Mouse (Mus musculus) megakaryocyte-erythroid progenitor cell, adult 5-6 weeks (primary cell): Measurements from ENCODE around the gene Sytl3. TPM values are rescaled to one million over a fixed set of nuclear protein-coding genes. Genes with fewer than 3 reads are reported as not detected.
A peak's percentile ranks its signal among the peaks of the same experiment; 100 is the strongest.
"Not testable (repeated sequence)": the region's sequence is repeated elsewhere in the genome, so short reads cannot be mapped to it uniquely, and the experiment has no call there.

Experiments
- ATAC-seq: replicated peaks from 2 replicates; pipeline ENCODE4 v1.8.0; 2016; ENCODE audit warnings: mild to moderate bottlenecking, inconsistent platforms; ENCODE audit not compliant: severe bottlenecking, poor library complexity, low FRiP score, low TSS enrichment
- total RNA-seq, 2 experiments: library from RNA; stranded (forward) in 1 of 2; stranded (reverse) in 1 of 2; fragments of 200-1000, 215-1000 nt in 1 of 2; fragments of >200 nt in 1 of 2; fragmentation: Nextera tagmentation in 1 of 2; gene quantifications; 2 replicates each; pipeline ENCODE4 v1.2.3; 2014 to 2017

Gene Sytl3
- total RNA-seq, 2 experiments from 2014 or later = 4.2 TPM; not detected in 1

DNA sequence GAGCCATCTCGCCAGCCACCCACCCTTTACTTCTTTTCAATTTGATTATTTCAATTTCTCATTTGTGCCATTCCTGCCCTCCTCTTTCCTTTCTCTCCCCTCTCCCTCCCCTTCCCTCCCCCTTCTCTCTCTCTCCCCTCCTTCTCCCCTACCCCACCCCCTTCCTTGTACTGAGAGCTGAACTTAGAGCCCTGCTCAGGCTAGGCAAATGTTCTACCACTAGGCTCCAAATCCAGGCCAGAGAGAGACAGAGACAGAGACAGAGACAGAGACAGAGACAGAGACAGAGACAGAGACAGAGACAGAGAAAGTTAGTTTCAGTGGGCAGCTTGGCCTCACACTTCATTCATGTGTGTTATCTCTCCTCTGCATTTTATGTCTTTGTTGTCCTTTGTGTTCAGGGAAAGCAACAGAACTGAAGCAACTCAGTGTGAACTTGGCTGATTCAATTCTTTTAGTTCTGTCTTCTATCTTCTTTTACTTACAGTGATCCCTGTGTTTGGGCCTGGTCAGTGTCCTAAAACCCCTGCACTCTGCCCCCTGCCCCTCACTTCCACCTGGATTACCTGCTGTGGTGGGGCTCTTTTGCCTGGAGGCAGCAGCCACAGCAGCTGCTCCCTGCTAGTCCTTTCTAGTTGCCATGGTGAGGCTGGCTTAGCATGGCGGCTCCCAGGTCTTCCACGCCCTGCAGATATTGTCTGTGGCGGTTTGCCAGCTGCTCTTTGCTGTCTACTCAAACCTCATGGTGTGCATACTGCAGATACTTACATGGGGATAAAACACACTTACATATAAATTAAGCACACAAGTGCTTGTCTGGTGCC is 25.8 kb downstream of the Sytl3 start:
- peak; percentile 98 for ATAC-seq

DNA sequence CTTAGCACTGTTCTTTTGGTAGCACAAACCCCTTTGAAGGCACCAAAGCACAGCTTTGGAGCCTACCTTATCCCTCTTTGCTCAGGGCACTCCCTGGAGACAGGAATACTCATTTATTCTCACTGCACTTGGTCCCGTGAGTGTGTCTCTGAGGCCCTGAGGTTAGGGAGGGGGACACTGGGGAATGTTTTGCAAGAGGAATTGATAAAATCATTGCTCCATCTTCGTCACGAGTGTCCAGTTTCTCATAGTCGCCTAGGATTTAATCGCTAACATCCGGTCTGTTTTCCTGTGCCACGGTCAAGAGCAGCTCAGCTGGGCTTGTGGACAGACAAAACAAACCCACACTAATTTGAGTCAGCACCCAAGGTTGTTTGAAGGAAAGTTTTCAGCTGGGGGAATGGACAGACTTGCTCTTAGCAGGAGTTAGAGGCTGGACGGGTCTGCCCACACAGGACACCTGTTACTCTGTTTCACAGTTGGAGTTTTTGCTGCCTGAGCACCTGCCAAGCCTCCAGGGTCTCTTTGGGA is 26.5 kb downstream of the Sytl3 start:
- not testable (repeated sequence) for ATAC-seq

DNA sequence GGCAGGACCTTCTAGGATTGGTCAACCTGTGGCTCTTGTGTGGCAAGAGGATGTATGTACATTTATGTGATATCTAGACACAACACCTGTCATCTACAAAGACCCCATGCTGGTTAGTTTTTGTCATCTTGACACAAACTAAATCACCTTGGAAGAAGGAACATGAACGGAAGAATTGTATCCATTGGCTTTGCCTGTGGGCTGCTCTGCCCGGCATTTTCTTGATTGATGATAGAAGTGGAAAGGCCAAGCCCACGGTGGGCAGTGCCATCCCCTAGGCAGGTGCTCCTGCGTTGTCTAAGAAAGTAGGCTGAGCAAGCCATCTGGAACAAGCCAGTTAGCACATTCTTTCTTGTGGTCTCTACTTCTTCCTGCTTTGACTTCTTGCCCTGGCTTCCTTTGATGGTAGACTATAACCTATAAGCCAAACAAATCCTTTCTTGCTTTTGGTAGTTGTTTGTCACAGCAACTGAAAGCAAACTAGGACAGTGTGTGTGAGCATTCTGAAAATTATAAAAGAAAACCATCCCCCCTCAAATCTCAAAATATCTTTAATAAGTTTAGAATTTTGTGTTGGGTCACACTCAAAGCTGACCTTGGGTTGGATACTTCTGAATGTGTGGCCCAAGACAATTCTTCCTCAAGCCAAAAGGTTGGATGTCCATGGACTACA is 27.5 kb downstream of the Sytl3 start:
- not testable (repeated sequence) for ATAC-seq

DNA sequence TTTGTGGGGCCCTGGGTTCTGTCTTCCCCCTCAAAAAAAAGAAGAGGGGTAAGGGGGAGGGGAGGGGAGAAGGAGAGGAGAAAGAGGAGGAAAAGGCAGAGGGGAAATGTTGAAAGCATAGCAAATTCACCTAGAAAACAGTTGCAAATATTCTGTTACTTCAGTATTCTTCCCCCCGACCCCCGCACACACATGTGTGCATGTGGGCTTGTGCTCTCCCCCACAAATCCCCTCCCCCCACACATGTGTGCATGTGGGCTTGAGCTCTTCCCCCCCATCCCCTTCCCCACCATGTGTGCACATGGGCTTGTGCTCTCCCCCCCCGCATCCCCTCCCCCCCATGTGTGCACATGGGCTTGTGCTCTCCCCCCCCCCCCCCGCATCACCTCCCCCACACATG is 30.5 kb downstream of the Sytl3 start:
- ATAC-seq = not testable (repeated sequence)

DNA sequence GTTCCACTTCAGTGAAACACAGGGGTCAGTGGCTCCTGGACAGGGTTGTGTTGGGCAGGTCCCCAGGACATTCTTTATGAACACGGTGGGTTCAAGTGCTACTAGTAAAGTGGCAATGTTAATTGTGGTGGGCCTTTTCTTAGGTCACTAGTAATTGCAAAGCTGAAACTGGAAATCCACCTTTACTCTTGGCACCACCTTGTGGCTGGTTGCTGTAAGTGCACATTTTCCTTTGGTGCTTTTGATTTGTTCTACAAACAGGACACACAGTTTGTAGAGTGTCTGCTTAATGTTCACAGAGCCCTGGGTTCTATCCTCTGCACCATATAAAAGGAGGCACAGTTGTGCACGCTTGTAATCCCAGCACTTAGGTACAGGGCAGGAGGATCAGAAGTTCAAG is 32.7 kb downstream of the Sytl3 start:
- peak; percentile 54 for ATAC-seq

DNA sequence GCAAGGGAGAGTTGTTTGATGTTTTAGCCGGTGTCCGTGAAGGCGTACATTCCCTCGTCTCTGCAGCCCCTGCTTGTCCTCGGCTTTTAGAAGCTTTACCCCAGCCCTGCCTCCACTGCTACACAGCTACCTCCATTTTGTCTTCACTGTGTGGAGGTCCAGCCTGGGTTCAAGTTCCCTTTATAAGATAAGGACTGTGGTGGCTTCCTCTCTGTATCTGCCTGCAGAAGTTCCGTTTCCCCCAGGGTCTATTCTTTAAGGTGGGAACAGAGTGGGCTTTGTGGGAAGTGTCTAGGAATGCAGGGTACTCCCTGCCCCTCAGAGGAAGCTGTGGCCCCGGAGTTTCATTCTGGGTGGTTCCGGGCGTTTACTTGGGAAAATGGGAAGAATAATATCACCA is 36.8 kb downstream of the Sytl3 start:
- not testable (repeated sequence) for ATAC-seq

DNA sequence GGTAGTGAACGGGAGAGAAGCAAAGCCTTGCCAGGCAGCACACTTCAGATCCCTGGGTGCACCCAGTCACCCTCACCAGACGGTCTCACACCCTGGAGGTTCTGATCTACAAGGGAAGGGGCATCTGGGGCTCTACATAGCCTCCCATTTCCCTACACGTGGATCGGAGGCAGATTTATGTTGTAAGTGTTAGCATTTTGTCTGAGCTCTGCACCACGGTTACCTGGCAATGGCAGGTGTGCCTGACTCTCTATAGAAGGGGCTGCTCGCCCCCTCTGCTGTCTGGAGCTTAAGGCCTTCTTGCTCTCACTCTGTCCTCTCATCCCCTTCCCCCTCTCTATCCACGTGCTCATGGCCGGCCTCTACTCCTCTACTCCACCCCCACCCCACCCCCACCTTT is 37.6 kb downstream of the Sytl3 start:
- not testable (repeated sequence) for ATAC-seq

DNA sequence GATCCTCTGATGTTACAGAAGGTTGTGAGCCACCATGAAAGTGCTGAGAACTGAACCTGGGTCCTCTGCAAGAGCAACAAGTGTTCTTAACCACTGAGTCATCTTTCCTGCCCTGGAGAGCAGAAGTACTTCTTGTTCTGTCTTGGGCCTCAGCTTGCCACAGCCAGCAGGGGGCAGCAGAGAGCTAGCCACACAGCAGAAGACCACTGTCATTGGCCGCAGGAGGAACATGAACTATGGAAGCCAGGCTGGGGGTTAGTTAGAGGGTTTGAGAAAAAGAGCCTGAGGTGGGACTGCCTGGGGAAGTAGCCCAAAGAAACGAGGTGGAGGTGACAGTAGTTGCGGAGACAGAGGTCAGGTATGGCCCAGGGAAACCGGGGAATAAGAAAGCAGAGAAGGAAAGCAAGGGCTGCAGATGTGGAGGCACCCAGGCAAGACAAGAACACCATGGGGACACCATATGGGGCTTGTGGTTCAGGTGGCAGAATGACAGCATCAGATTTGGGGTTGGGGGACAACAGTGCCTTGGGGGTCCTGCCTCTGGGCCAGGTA is 38.4 kb downstream of the Sytl3 start:
- ATAC-seq = peak; percentile 86

DNA sequence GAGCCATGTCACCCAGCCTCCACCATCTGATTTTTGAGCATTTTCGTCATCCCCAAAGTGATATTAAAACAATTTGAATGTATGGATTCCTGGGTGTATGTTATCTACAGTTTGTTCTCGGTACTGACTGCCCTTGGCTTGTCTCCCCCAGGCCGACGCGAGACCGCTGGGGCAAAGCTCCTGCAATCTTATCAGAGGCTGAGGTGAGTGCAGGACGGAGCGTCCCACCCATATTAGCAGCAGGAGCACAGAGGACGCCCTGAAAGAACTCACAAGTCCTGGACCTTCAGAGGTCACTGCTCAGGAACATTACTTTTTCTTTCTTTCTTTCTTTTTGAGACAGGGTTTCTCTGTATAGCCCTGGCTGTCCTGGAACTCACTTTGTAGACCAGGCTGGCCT is 40.6 kb downstream of the Sytl3 start:
- 0 out of 2 replicates have a peak, but pooled peaks have one; percentile 30 for ATAC-seq

DNA sequence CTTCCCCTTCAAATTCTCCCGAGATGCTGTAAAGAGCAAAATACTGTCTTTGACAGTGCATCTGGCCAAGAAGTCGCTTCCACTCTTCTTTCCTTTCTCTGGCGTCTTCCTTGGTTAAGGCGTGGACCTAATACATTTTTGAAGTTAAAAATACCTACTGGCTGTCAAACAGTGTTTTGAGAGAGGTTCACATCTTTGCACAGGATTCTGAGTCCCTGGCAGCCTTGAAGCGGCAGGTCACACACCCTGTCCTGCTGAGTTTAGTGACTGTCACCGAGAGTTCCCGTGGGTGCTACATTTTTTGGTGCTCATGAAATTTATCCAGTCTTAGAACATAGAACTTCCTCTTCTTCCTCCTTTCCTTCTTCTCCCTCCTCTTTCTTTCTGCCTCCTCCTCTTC is 41.2 kb downstream of the Sytl3 start:
- not testable (repeated sequence) for ATAC-seq

DNA sequence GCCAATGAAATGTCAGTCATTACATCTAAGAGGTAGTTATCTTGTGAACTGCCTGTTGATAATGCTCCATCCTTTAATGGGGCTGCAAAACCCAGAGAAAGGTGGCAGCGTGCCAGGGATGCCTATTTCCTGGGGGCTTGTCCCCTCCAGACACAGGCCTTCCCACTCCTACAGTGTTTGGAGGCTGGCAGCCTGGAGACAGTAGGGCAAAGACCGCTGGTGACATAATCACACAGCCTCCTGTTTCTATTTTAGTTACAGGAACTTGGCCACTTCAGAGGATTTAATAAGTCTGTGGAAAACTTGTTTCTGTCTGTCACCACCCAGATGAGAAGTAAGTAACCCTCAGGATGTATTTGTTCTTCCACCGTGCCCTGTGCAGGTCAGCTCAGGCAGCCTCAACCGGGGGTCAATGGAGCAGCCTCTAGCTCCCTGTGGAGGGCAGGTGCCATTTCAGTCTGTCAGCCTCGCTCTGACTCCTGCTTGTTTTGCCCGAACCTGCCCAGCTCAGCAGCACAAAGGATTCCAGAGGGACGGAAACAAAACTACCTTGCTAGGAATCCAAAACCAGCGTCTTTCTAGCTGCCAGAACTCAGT is 43.8 kb downstream of the Sytl3 start:
- ATAC-seq = not testable (repeated sequence)

DNA sequence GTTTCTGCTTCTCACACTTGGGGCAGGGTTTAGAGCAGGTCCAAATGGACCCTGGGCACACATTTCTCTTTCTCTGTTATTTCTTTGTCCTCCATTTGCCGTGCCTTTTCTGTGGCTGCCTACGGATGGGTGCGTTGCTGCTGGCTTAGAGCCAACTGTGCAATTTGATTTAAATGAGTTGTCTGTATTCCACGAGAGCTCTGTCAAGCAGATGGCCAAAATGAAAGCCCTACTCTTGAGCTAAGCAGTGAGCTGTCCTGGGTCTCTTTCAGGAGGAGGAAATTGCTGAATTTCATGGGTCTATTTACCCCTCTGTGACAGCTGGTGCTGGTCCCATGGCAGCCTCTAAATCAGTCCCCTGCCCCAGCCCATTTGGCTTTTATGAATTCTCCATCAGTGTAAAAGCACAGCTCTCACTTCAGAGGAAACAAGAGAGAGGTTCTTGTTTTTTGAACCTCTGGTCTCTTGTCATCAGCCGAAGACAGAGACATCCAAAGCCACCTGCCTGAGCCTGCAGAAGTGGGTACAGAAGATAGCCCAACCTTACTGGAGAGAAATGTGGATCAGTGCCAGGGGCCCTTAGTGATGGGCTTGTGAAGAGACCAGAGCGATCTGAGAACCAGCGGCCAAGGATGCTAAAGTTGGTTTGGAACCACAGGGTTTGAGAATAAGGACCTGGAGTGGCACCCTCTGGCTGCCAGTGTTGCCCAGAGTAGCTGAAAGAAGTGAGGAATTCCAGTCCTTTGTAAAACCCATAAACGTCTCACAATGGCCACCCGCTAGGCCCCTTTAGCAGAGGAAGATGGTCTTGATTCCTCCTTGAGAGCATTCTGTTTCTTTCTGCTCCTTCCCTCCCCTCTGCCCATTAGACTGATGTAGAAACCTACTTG is 44.7 kb downstream of the Sytl3 start:
- ATAC-seq = not testable (repeated sequence)

DNA sequence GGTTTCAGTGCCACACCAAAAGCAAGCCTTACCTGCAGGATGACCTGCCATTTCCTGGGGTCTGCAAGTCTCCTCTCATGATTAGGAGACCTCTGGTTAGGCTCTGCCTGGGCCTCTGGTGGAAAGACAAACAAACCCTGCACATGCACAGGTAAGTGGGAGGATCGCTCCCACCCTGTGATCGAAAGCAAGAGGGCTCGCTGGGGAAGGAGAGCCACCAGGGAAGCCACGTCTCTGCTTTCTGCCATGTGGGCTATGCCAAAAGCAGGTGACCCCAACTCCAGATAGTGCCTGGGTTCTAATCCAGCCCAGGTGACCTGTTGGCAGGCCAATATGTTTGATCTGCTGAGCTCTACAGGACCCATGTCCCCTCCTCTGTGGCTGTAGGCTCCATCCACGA is 47.6 kb downstream of the Sytl3 start:
- not testable (repeated sequence) for ATAC-seq

DNA sequence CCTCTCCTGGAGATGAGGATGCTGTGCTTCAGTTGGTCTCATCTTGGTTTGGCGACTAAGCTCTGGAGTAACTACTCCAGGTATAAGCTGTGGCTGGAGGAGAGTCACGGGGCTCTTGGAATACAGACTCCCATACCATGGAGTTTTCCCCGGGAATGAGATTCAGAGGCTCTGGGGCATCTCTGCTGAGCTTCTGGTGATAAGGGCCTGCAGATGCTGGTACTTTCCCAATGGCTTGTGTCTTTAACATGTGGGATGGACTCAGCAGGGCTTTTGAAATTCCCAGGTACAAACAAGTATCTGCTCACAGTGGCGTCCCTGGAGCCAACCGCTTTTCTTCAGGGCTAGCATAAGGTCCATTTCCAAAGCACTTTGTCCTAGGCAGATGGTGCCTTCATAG is 48.5 kb downstream of the Sytl3 start:
- ATAC-seq = not testable (repeated sequence)

DNA sequence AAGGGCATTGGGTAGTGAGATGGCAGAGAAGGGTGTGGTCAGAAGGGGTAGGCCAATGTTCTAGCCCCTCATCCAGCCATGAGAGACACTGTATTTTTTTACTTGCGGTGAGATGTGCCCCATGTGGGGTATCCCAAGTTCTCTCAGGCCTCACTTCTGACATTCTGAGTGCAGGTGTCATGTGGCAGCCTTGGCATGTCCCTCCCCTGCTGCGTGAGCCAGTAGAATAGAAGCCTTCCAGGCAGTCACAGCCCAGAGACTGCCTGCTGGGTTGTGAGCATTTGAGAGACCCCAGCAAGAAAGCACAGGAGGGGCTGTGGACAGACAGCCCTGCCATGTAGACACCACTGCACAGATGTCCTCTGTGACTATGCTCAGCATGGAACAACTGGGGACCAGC is 49.3 kb downstream of the Sytl3 start:
- ATAC-seq = peak; percentile 50

DNA sequence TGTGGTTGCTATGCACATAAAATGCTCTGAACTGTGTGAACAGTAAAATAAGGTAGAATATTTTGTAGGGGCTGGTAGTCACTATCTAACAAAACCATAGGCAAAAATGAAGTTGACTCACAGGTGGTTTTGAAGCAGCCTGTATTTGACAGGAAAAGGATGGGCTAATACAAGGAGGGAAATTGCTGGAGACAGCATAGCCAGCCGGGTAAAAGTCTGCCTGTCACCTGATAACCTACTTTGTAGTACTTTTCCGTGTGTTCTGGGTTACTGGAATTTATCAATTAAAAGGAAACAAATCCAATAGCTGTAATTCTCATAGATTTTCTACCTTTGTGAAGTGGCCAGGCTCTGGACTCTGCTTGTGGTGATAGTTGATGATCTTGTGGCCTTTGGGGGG is 54.6 kb downstream of the Sytl3 start:
- ATAC-seq = not testable (repeated sequence)

DNA sequence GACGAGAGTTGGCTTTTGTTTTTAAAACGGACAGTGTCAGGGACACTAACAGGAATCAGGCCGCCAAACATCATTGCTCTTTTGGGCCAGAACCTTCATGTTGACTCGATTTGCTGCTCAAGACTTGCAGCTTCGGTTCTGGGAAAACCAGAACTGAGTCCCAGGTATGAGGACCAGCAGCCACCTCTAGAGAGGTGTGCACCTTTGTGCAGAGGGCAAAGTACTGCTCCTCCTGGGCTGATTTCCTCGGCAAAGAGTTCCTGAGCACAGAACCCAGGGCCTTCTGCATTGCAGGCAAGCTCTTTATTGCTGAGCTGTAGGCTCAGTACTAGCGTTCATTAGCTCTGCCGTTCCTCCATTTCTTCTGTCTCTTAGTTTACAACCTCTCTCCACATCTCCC is 55.1 kb downstream of the Sytl3 start:
- ATAC-seq = not testable (repeated sequence)

DNA sequence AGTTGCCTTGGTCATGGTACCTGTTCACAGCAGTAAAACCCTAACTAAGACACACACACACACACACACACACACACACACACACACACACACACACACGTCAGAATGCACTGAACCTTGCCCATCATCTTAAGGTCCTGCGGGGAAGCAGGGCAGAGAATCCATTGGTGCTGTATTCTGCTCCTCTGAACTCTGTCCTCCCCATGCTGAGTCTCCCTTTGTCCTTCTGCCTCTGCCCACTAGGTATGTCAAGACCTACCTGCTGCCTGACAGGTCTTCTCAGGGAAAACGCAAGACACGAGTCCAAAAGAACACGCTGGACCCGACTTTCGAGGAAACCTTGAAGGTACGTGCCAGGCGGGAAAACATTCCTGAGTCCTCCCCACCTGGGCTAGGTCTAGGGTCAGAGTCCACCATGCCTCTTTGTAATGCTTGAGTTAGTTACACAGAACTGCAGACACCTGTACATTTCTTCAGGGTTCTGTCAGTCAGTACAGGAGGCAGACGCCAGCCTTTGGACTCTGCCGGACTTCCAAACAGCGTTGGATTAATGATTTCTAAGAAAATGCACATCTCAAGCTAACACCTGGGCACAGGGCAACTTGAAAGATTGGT is 69.2 kb downstream of the Sytl3 start:
- ATAC-seq = no peak
